Mouse (Mus musculus) limb, embryonic 12.5 days (tissue): ENCODE measurements around the gene Pdxdc1. TPM values are rescaled to one million over a fixed set of nuclear protein-coding genes. Genes with fewer than 3 reads are reported as not detected.
"Not testable (repeated sequence)": the region's sequence is repeated elsewhere in the genome, so short reads cannot be mapped to it uniquely, and the experiment has no call there.

Experiments used
- ATAC-seq: fragments of 200-750 bp; cut with Nextera tagmentation; 2 replicates; pipeline ENCODE4 v1.8.0; 2017; ENCODE audit warnings: low read depth, moderate TSS enrichment; ENCODE audit not compliant: insufficient number of reproducible peaks, insufficient read depth, low FRiP score, low TSS enrichment
- H3K27ac ChIP-seq: fragments of 300-500 bp; sonication (generic); 2 replicates; pipeline ENCODE4 v1.5.1; 2016; ENCODE audit warnings: mild to moderate bottlenecking, moderate library complexity
- H3K27me3 ChIP-seq: fragments of 300-500 bp; sonication (generic); 2 replicates; pipeline ENCODE4 v1.6.1; 2016; ENCODE audit warnings: mild to moderate bottlenecking, moderate library complexity
- H3K36me3 ChIP-seq: fragments of 300-500 bp; sonication (generic); 2 replicates; pipeline ENCODE4 v1.6.1; 2016; ENCODE audit warnings: mild to moderate bottlenecking, moderate library complexity
- H3K4me1 ChIP-seq: fragments of 300-500 bp; sonication (generic); replicated peaks from 2 replicates; pipeline ENCODE4 v1.6.1; 2016
- H3K4me2 ChIP-seq: fragments of 300-500 bp; sonication (generic); 2 replicates; pipeline ENCODE4 v1.6.1; 2016; ENCODE audit warnings: mild to moderate bottlenecking, moderate library complexity
- H3K4me3 ChIP-seq: fragments of 300-500 bp; sonication (generic); replicated peaks from 2 replicates; pipeline ENCODE4 v1.5.1; 2016; ENCODE audit warnings: mild to moderate bottlenecking
- H3K9ac ChIP-seq: fragments of 300-500 bp; sonication (generic); replicated peaks from 2 replicates; pipeline ENCODE4 v1.6.1; 2016; ENCODE audit warnings: mild to moderate bottlenecking, moderate library complexity
- H3K9me3 ChIP-seq: fragments of 300-500 bp; sonication (generic); 2 replicates; pipeline ENCODE4 v1.6.1; 2016; ENCODE audit warnings: mild to moderate bottlenecking, moderate library complexity
- WGBS: fragments of 180-500 bp; shearing (Covaris S2); methylation state at CpG from one replicate; pipeline ENCODE4 v1.1.7; 2016; 5-methylcytosine and 5-hydroxymethylcytosine counted together
- microRNA-seq: library from miRNA; unstranded; fragments of <30 nt; microRNA quantifications from one replicate; pipeline ENCODE4, GENCODE M21; 2017
- polyA plus RNA-seq: library from polyadenylated mRNA; unstranded; fragments of >200 nt; fragmentation: Nextera tagmentation; extraction: Ambion mirVana; gene quantifications from 2 replicates; pipeline ENCODE4 v1.2.1, GENCODE M21; 2016

Pdxdc1 gene
- polyA plus RNA-seq, 1 experiment from 2014 or later = 97.9 TPM

- 96% methylated on average over 6 of the region's 6 CpGs for WGBS
- Histone ChIP-seq H3K27me3 (no peaks in the 10 kb centered on the region), H3K4me1 (no peaks in the 10 kb centered on the region), H3K9me3 (no peaks in the 10 kb centered on the region), H3K36me3 (peaks cover 90% of the 10 kb centered on the region), H3K27ac (no peak overlapping the region), H3K4me3 (no peak overlapping the region), H3K9ac (no peak overlapping the region), H3K4me2 (no peak overlapping the region)
- ATAC-seq = no peak
These were observed 90.8 kb downstream of the Pdxdc1 start for GRCm38 (mm10) chr16:13812152-13812551.

- H3K36me3 ChIP-seq = peaks cover 98% of the 10 kb centered on the region
- 92% methylated on average over 7 of the region's 7 CpGs for WGBS
- no peak overlapping the region for H3K27ac ChIP-seq
- H3K4me2 ChIP-seq = no peak overlapping the region
- no peaks in the 10 kb centered on the region for H3K9me3 ChIP-seq
- no peaks in the 10 kb centered on the region for H3K27me3 ChIP-seq
- no peaks in the 10 kb centered on the region for H3K4me1 ChIP-seq
- no peak for ATAC-seq
- no peak overlapping the region for H3K4me3 ChIP-seq
- no peak overlapping the region for H3K9ac ChIP-seq
These were observed 94.5 kb downstream of the Pdxdc1 start for GRCm38 (mm10) chr16:13808410-13808809.

- H3K36me3 ChIP-seq = peaks cover 96% of the 10 kb centered on the region
- WGBS = 95% methylated on average over 4 of the region's 4 CpGs
These were observed 95.3 kb downstream of the Pdxdc1 start for GRCm38 (mm10) chr16:13807616-13808015.

DNA sequence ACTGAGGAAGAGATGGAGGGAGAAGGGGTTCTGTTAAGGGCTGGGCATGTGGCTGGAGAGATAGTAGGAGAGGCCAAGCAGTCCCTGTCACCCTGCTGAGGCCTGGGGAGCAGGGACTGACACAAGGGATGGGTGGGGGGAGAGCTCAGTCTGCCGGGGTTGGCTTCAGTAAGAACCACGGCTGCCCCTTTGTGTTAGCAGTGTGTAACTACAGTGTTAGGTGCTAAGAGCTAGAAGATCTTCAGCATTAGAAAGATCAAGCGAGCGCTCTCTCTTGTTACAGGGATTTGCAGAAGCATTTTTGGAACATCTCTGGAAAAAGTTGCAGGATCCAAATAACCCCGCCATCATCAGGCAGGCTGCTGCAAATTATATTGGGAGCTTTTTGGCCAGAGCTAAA is 98.3 kb downstream of the Pdxdc1 start:
- Histone ChIP-seq H3K27ac (no peak overlapping the region), H3K27me3 (no peaks in the 10 kb centered on the region), H3K4me2 (no peak overlapping the region), H3K9ac (no peak overlapping the region), H3K9me3 (no peaks in the 10 kb centered on the region), H3K36me3 (peaks cover 95% of the 10 kb centered on the region), H3K4me3 (no peak overlapping the region), H3K4me1 (no peaks in the 10 kb centered on the region)
- WGBS = 89% methylated on average over 5 of the region's 5 CpGs
- no peak for ATAC-seq

More at GRCm38 (mm10) chr16:13807616-13808015, 95.3 kb downstream of the Pdxdc1 start:
- no peak for ATAC-seq
- no peaks in the 10 kb centered on the region for H3K27me3 ChIP-seq
- no peak overlapping the region for H3K9ac ChIP-seq
- no peaks in the 10 kb centered on the region for H3K9me3 ChIP-seq
- H3K4me1 ChIP-seq = no peaks in the 10 kb centered on the region
- no peak overlapping the region for H3K4me3 ChIP-seq
- no peak overlapping the region for H3K27ac ChIP-seq
- H3K4me2 ChIP-seq = no peak overlapping the region

- Histone ChIP-seq H3K4me3 (no peak overlapping the region), H3K4me1 (no peaks in the 10 kb centered on the region), H3K9me3 (no peaks in the 10 kb centered on the region), H3K27me3 (no peaks in the 10 kb centered on the region), H3K27ac (no peak overlapping the region), H3K4me2 (no peak overlapping the region), H3K36me3 (peaks cover 96% of the 10 kb centered on the region), H3K9ac (no peak overlapping the region)
- no peak for ATAC-seq
- 95% methylated on average over 4 of the region's 4 CpGs for WGBS
These were observed 101.7 kb downstream of the Pdxdc1 start for GRCm38 (mm10) chr16:13801231-13801630.

GRCm38 (mm10) chr16:13796746-13797175 is 106.2 kb downstream of the Pdxdc1 start:
- no peak overlapping the region for H3K27ac ChIP-seq

DNA sequence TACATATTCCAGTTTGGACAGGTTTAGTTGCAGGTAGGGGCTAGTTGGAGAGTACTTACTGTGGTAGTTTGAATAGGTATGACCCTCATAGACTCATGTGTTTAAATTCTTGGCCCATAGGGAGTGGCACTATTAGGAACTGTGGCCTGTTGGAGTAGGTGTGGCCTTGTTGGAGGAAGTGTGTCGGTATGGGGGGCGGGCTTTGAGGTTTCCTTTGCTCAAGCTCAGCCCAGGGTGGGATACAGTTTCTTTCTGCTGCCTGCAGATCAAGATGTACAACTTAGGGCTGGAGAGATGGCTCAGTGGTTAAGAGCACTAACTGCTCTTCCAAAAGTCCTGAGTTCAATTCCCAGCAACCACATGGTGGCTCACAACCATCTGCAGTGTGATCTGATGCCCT is 109.5 kb downstream of the Pdxdc1 start:
- not testable (repeated sequence) for H3K27me3 ChIP-seq, H3K9me3 ChIP-seq, H3K4me3 ChIP-seq, H3K4me1 ChIP-seq, H3K27ac ChIP-seq, H3K4me2 ChIP-seq, H3K9ac ChIP-seq, ATAC-seq
- 95% methylated on average over 2 of the region's 2 CpGs for WGBS
- peaks cover 95% of the 10 kb centered on the region for H3K36me3 ChIP-seq

More at GRCm38 (mm10) chr16:13796746-13797175, 106.2 kb downstream of the Pdxdc1 start:
- 93% methylated on average over 5 of the region's 5 CpGs for WGBS
- Histone ChIP-seq H3K4me1 (no peaks in the 10 kb centered on the region), H3K4me2 (no peak overlapping the region), H3K4me3 (no peak overlapping the region), H3K9ac (no peak overlapping the region), H3K36me3 (peaks cover 99% of the 10 kb centered on the region), H3K9me3 (no peaks in the 10 kb centered on the region), H3K27me3 (no peaks in the 10 kb centered on the region)
- no peak for ATAC-seq

DNA sequence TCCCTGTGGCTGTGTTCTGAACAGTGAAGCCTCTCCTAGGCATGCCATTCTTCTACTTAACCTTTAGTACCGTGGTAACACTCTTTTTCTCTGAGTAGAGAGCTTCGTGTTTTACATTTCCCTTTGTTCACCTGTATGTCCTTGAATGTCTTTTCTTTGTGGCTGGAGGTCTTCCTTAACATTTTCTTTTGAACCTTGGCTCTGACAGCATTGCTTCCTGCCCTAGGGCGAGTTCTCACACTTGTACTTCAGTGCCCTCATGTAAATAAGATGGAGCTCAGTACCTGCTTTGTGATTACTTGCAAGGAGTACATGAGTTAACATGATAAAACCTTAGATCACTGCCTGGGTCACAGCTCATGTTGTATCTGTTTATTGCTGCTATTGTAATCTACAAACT is 117.0 kb downstream of the Pdxdc1 start:
- H3K4me1 ChIP-seq = peaks cover 10% of the 10 kb centered on the region
- ATAC-seq = no peak
- peaks cover 75% of the 10 kb centered on the region for H3K36me3 ChIP-seq
- no peak overlapping the region for H3K9ac ChIP-seq
- H3K9me3 ChIP-seq = no peaks in the 10 kb centered on the region
- H3K4me3 ChIP-seq = no peak overlapping the region
- no peaks in the 10 kb centered on the region for H3K27me3 ChIP-seq
- 84% methylated on average over 3 of the region's 3 CpGs for WGBS
- no peak overlapping the region for H3K27ac ChIP-seq
- H3K4me2 ChIP-seq = no peak overlapping the region

Small RNAs within 50 kb of the gene (microRNA-seq; reads per million reads assigned to microRNA genes)
- gene Gm27734 = not detected

Other genes with a start within 250 kb of the Pdxdc1 start
- gene Parn, start 235.0 kb downstream of the Pdxdc1 start, polyA plus RNA-seq = 41.4 and 44.8 TPM in 2 replicates
- gene Bfar, start 231.3 kb downstream of the Pdxdc1 start, polyA plus RNA-seq = 44.5 and 46.4 TPM in 2 replicates
- 7.3 and 8.5 TPM in 2 replicates for gene 3110001I22Rik, start 231.2 kb downstream of the Pdxdc1 start, polyA plus RNA-seq
- not detected in 2 replicates for gene Pla2g10, start 172.1 kb downstream of the Pdxdc1 start, polyA plus RNA-seq
- 75.8 and 82.8 TPM in 2 replicates for gene Rrn3, start 122.4 kb downstream of the Pdxdc1 start, polyA plus RNA-seq
- 183 and 184 TPM in 2 replicates for gene Ntan1, start 84.3 kb downstream of the Pdxdc1 start, polyA plus RNA-seq
- gene Mpv17l, start within 50 bp of the Pdxdc1 start, polyA plus RNA-seq = 2.5 and 3.7 TPM in 2 replicates
- gene 2900011O08Rik, start 83.5 kb upstream of the Pdxdc1 start, polyA plus RNA-seq = 8.4 TPM in 2 replicates
- gene Ifitm7, start 83.8 kb upstream of the Pdxdc1 start, polyA plus RNA-seq = 0.29 and 0.75 TPM in 2 replicates